ENCODE assay signal across 15 mouse cellular contexts in genomic region chr11:108981012-108981411, GRCm38 (mm10).
DNase-seq lines count a peak whose midpoint lies in the region; ATAC-seq and TF ChIP-seq lines count a peak whose summit lies in the region.
"Had no signal": no experiment of that assay in that cellular context is flagged by ENCODE, and none has a peak within 500 bp of the region (broad histone marks: within the 10 kb centered on the region; RNA-seq: fewer than 3 reads in every experiment).

No protein-coding gene starts in this region.

- no peak for TF ChIP-seq CTCF in heart, adult 2 months (IDR thresholded peaks at IDR 0.05)
- TF ChIP-seq CTCF in lung, embryonic 14.5 days (IDR thresholded peaks at IDR 0.05; ENCODE audit: low read depth) = no peak

- H3K4me1 ChIP-seq in heart, embryonic 13.5 days = peaks cover 22% of the 10 kb centered on the region
- no peaks in the 10 kb centered on the region for H3K4me1 ChIP-seq in heart, adult 2 months (ENCODE audit: control insufficient read depth, insufficient read depth, low read length)
- peaks cover 14% of the 10 kb centered on the region; the same call in 1 of the 2 replicates for H3K4me1 ChIP-seq in lung, embryonic 14.5 days (ENCODE audit: insufficient read depth)
- H3K4me1 ChIP-seq in stomach, embryonic 16.5 days (ENCODE audit: control insufficient read depth, insufficient read depth, low read length) = 0 out of 2 replicates have a peak, but pooled peaks cover 8% of the 10 kb centered on the region

- no peaks in the 10 kb centered on the region for H3K36me3 ChIP-seq in heart, embryonic 13.5 days
- H3K36me3 ChIP-seq in heart, adult 2 months (ENCODE audit: control insufficient read depth, insufficient read depth, low read length) = no peaks in the 10 kb centered on the region
- H3K36me3 ChIP-seq in lung, embryonic 14.5 days (ENCODE audit: insufficient read depth) = no peaks in the 10 kb centered on the region
- no peaks in the 10 kb centered on the region for H3K36me3 ChIP-seq in stomach, embryonic 16.5 days (ENCODE audit: control insufficient read depth, insufficient read depth, low read length)
- H3K36me3 ChIP-seq: embryonic facial prominence, embryonic 10.5 days; hindbrain, embryonic 10.5 days had no signal

- 78% methylated on average over 8 of the region's 8 CpGs for WGBS in heart, embryonic 13.5 days
- 70% methylated on average over 8 of the region's 8 CpGs for WGBS in heart, adult 2 months
- WGBS in lung, embryonic 14.5 days = 83% methylated on average over 8 of the region's 8 CpGs
- 85% methylated on average over 8 of the region's 8 CpGs for WGBS in stomach, embryonic 16.5 days

- 0 out of 2 replicates have a peak, but pooled peaks cover 3% of the 10 kb centered on the region for H3K9me3 ChIP-seq in heart, embryonic 13.5 days
- H3K9me3 ChIP-seq in lung, embryonic 14.5 days (ENCODE audit: low read depth, low read length) = no peaks in the 10 kb centered on the region
- H3K9me3 ChIP-seq in stomach, embryonic 16.5 days (replicated peaks; ENCODE audit: control insufficient read depth, low read length) = no peaks in the 10 kb centered on the region
- H3K9me3 ChIP-seq: embryonic facial prominence, embryonic 10.5 days; forebrain, embryonic 13.5 days had no signal

- no peak overlapping the region for H3K4me2 ChIP-seq in heart, embryonic 13.5 days
- H3K4me2 ChIP-seq in lung, embryonic 14.5 days = no peak overlapping the region
- no peak overlapping the region for H3K4me2 ChIP-seq in stomach, embryonic 16.5 days (ENCODE audit: low read depth, low read length)
- H3K4me2 ChIP-seq: forebrain, embryonic 13.5 days; heart, embryonic 11.5 days; hindbrain, embryonic 14.5 days had no signal

- peaks cover 14% of the 10 kb centered on the region for H3K27me3 ChIP-seq in heart, embryonic 13.5 days (replicated peaks)
- no peaks in the 10 kb centered on the region for H3K27me3 ChIP-seq in heart, adult 2 months (ENCODE audit: control insufficient read depth, insufficient read depth, low read length)
- no peaks in the 10 kb centered on the region for H3K27me3 ChIP-seq in lung, embryonic 14.5 days (ENCODE audit: insufficient read depth, low read length)
- H3K27me3 ChIP-seq in stomach, embryonic 16.5 days (ENCODE audit: control insufficient read depth, insufficient read depth, low read length) = no peaks in the 10 kb centered on the region
- H3K27me3 ChIP-seq: forebrain, embryonic 13.5 days had no signal

- peak overlapping the region; percentile 24; the same call in 1 of the 2 replicates for H3K27ac ChIP-seq in heart, embryonic 13.5 days (replicated peaks)
- H3K27ac ChIP-seq in heart, adult 2 months = no peak overlapping the region
- peak overlapping the region; percentile 63 for H3K27ac ChIP-seq in lung, embryonic 14.5 days (ENCODE audit: low read depth)
- H3K27ac ChIP-seq in stomach, embryonic 16.5 days (ENCODE audit: low read length) = peak overlapping the region; percentile 12; the same call in 1 of the 2 replicates
- H3K27ac ChIP-seq: embryonic facial prominence, embryonic 10.5 days; forebrain, embryonic 13.5 days; hindbrain, embryonic 10.5 days; hindbrain, embryonic 14.5 days had no signal

- TF ChIP-seq EP300 in heart, adult 2 months (IDR thresholded peaks at IDR 0.05; ENCODE audit: insufficient read depth, low read depth, low read length) = no peak

- no peaks in the 10 kb centered on the region for H3K79me2 ChIP-seq in heart, adult 2 months (replicated peaks; ENCODE audit: control insufficient read depth, insufficient read depth, low read length)

- no peak for TF ChIP-seq POLR2A in heart, adult 2 months (IDR thresholded peaks at IDR 0.05; ENCODE audit: insufficient read depth, low read depth, low read length)

- no peak overlapping the region for H3K4me3 ChIP-seq in heart, embryonic 13.5 days
- no peak overlapping the region for H3K4me3 ChIP-seq in heart, adult 2 months
- H3K4me3 ChIP-seq in lung, embryonic 14.5 days (ENCODE audit: low read depth, low read length) = no peak overlapping the region
- no peak overlapping the region for H3K4me3 ChIP-seq in stomach, embryonic 16.5 days (replicated peaks; ENCODE audit: low read length)
- H3K4me3 ChIP-seq: embryonic facial prominence, embryonic 10.5 days; forebrain, embryonic 13.5 days; hindbrain, embryonic 10.5 days had no signal

- H3K9ac ChIP-seq in heart, embryonic 13.5 days = no peak overlapping the region
- H3K9ac ChIP-seq in heart, adult 2 months (ENCODE audit: low read depth, low read length) = no peak overlapping the region
- H3K9ac ChIP-seq in lung, embryonic 14.5 days = no peak overlapping the region
- no peak overlapping the region for H3K9ac ChIP-seq in stomach, embryonic 16.5 days (ENCODE audit: low read length)
- H3K9ac ChIP-seq: forebrain, embryonic 13.5 days; forebrain, postnatal 0 days; hindbrain, embryonic 14.5 days had no signal

- DNase-seq in heart, adult 2 months = no peak
- DNase-seq in lung, embryonic 14.5 days = no peak
- no peak for DNase-seq in lung, postnatal 25 days (ENCODE audit: low spot score)
- DNase-seq in right cerebral cortex, adult 18-20 months = peak; percentile 32
- DNase-seq in right cerebral cortex, postnatal 14 days = no peak
- DNase-seq: forebrain, postnatal 0 days; gastrocnemius, postnatal 36 days had no signal

- no peak for ATAC-seq in heart, embryonic 13.5 days (ENCODE audit: extremely low read depth, insufficient number of reproducible peaks, low FRiP score, low TSS enrichment)
- ATAC-seq in lung, embryonic 14.5 days (ENCODE audit: insufficient read depth) = no peak
- no peak for ATAC-seq in stomach, embryonic 16.5 days (ENCODE audit: insufficient read depth, low FRiP score)
- ATAC-seq in cerebellum, adult (ENCODE audit: insufficient number of reproducible peaks, low FRiP score, low TSS enrichment) = no peak
- ATAC-seq: forebrain, embryonic 13.5 days; forebrain, postnatal 0 days had no signal

- intact Hi-C loops in heart, adult 2 months (cut with DNase I) = no loop called here
